Mouse (Mus musculus): ENCODE results near the gene P2rx7. TPM values are rescaled to one million over a fixed set of nuclear protein-coding genes. Genes with fewer than 3 reads are reported as not detected.

P2rx7 gene
- polyA plus RNA-seq, 1 experiment from 2014 or later = 1.3 TPM

- H3K27ac ChIP-seq (ENCODE audit: low read length) = no peak overlapping the region
- H3K4me1 ChIP-seq (ENCODE audit: control insufficient read depth, low read depth, low read length) = peaks cover 12% of the 10 kb centered on the region
- no peak overlapping the region for H3K4me2 ChIP-seq (ENCODE audit: low read depth, low read length)
- 59% methylated on average over 13 of the region's 13 CpGs for WGBS (ENCODE audit: insufficient replicate concordance)
- H3K36me3 ChIP-seq (ENCODE audit: control insufficient read depth, insufficient read depth) = no peaks in the 10 kb centered on the region
- H3K4me3 ChIP-seq (ENCODE audit: low read depth, low read length) = no peak overlapping the region
- H3K9ac ChIP-seq (ENCODE audit: low read depth, low read length) = no peak overlapping the region
- H3K27me3 ChIP-seq (ENCODE audit: control insufficient read depth, insufficient read depth, low read depth, low read length) = no peaks in the 10 kb centered on the region
- H3K9me3 ChIP-seq (replicated peaks; ENCODE audit: control insufficient read depth, low read length) = no peaks in the 10 kb centered on the region
- no peak for ATAC-seq (ENCODE audit: low read depth)
Measured at GRCm38 (mm10) chr5:122693431-122694207, 49.9 kb downstream of the P2rx7 start.

DNA sequence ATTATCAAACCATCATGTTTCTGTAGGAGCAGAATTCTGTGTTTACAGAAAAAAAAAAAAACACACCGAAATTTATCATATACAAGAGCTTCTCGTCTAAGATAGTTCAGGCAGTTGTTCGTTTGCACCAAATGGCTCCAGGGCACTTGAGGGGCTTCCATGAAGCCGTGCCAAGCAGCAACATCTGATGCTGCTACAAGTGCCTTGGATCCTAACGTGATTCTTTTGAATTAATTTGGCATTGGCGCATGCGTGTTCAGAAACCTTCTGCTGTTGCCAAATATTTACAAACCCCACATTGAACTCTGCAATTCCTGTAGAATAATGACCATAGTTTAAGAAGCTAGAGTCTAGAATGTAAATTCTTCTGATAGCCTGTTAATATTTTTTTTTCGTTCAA, 51.8 kb downstream of the P2rx7 start:
- H3K27ac ChIP-seq (ENCODE audit: low read length) = no peak overlapping the region
- H3K36me3 ChIP-seq (ENCODE audit: control insufficient read depth, insufficient read depth) = no peaks in the 10 kb centered on the region
- 74% methylated on average over 8 of the region's 8 CpGs for WGBS (ENCODE audit: insufficient replicate concordance)
- no peaks in the 10 kb centered on the region for H3K27me3 ChIP-seq (ENCODE audit: control insufficient read depth, insufficient read depth, low read depth, low read length)
- H3K4me2 ChIP-seq (ENCODE audit: low read depth, low read length) = no peak overlapping the region
- ATAC-seq (ENCODE audit: low read depth) = no peak
- H3K9me3 ChIP-seq (replicated peaks; ENCODE audit: control insufficient read depth, low read length) = no peaks in the 10 kb centered on the region
- H3K9ac ChIP-seq (ENCODE audit: low read depth, low read length) = no peak overlapping the region
- H3K4me1 ChIP-seq (ENCODE audit: control insufficient read depth, low read depth, low read length) = peaks cover 31% of the 10 kb centered on the region
- no peak overlapping the region for H3K4me3 ChIP-seq (ENCODE audit: low read depth, low read length)

DNA sequence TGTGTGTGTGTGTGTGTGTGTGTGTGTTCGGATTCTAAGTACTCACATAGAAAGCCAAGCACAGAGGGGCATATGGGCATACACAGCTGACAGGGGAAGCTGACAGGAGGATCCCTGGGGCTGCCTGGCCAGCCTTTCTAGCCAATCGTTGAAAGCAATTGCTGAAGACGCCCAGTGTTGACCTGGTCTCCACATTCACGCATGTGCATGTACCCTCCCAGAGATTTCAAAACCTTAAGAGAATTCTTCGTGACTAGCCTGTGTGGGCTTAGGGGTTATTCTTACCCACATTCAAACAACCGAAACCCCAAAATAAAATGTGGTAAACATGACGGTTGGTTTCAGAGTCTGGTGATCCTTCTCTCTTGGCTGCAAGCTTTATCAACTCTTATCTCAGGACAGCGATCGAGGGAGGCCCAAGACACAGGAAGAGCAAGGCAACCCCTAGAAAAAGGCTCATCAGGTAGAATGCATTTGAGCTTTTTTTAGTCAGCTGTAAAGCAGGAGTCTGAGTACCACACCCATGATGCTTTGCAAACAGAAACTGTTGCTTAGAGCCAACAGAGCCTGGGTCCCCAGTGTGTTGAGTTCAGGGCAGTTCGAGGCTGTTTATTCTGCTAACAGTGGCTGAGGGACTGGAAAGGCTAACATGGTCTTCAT, 54.5 kb downstream of the P2rx7 start:
- Histone ChIP-seq H3K27me3 (ENCODE audit: control insufficient read depth, insufficient read depth, low read depth, low read length) (no peaks in the 10 kb centered on the region), H3K4me2 (ENCODE audit: low read depth, low read length) (peak overlapping the region; percentile 41), H3K9ac (ENCODE audit: low read depth, low read length) (no peak overlapping the region), H3K36me3 (ENCODE audit: control insufficient read depth, insufficient read depth) (no peaks in the 10 kb centered on the region), H3K4me1 (ENCODE audit: control insufficient read depth, low read depth, low read length) (peaks cover 40% of the 10 kb centered on the region), H3K9me3 (replicated peaks; ENCODE audit: control insufficient read depth, low read length) (no peaks in the 10 kb centered on the region), H3K4me3 (ENCODE audit: low read depth, low read length) (no peak overlapping the region), H3K27ac (ENCODE audit: low read length) (peak overlapping the region; percentile 8; the same call in 1 of the 2 replicates)
- peak; percentile 28; the same call in 1 of the 2 replicates for ATAC-seq (ENCODE audit: low read depth)
- WGBS (ENCODE audit: insufficient replicate concordance) = 25% methylated on average over 10 of the region's 10 CpGs

GRCm38 (mm10) chr5:122698701-122699060, 55.0 kb downstream of the P2rx7 start:
- Histone ChIP-seq H3K4me2 (ENCODE audit: low read depth, low read length) (peak overlapping the region; percentile 41), H3K4me1 (ENCODE audit: control insufficient read depth, low read depth, low read length) (peaks cover 40% of the 10 kb centered on the region)

DNA sequence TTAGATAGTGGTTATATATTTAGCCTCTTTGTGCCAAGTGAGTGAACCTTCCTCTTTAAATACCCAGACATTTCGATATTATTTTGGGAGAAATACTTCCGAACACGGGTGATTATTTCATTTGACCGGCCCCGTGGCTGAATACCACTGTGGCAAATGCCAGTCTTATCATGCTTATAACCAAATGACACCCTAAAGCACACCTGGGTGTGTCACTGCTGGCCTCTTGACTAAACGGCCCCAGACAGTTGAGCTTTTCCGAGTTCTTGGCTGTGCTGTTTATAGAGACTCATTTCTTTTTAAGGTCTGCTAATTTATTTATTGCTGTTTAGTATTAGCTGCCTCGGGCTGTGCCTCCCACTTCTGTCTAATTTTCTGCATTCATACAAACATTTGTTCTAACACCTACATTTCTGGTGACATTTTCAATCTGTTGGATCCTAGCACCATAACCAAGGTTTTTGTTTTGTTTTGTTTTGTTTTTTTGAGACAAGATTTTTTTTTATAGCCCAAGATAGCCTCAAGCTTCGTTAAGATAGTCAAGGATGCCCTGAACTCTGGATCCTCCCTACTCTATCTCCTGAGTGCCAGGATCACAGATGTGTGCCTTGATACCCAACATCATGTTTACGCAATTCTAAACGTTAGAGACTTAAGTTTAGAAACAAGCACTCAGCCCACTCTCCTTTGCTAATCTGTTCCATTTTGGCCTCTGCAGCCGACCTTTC, 56.6 kb downstream of the P2rx7 start:
- H3K4me2 ChIP-seq (ENCODE audit: low read depth, low read length) = peak overlapping the region; percentile 53
- H3K4me3 ChIP-seq (ENCODE audit: low read depth, low read length) = 0 out of 2 replicates have a peak overlapping the region, but pooled peaks have one; percentile 10
- ATAC-seq (ENCODE audit: low read depth) = peak; percentile 69
- no peaks in the 10 kb centered on the region for H3K27me3 ChIP-seq (ENCODE audit: control insufficient read depth, insufficient read depth, low read depth, low read length)
- WGBS (ENCODE audit: insufficient replicate concordance) = 28% methylated on average over 12 of the region's 12 CpGs
- no peaks in the 10 kb centered on the region for H3K36me3 ChIP-seq (ENCODE audit: control insufficient read depth, insufficient read depth)
- peaks cover 44% of the 10 kb centered on the region for H3K4me1 ChIP-seq (ENCODE audit: control insufficient read depth, low read depth, low read length)
- H3K9me3 ChIP-seq (replicated peaks; ENCODE audit: control insufficient read depth, low read length) = no peaks in the 10 kb centered on the region
- peak overlapping the region; percentile 68 for H3K27ac ChIP-seq (ENCODE audit: low read length)
- no peak overlapping the region for H3K9ac ChIP-seq (ENCODE audit: low read depth, low read length)

More at GRCm38 (mm10) chr5:122698701-122699060, 55.0 kb downstream of the P2rx7 start:
- Histone ChIP-seq H3K9me3 (replicated peaks; ENCODE audit: control insufficient read depth, low read length) (no peaks in the 10 kb centered on the region), H3K27me3 (ENCODE audit: control insufficient read depth, insufficient read depth, low read depth, low read length) (no peaks in the 10 kb centered on the region), H3K9ac (ENCODE audit: low read depth, low read length) (no peak overlapping the region), H3K4me3 (ENCODE audit: low read depth, low read length) (no peak overlapping the region), H3K27ac (ENCODE audit: low read length) (peak overlapping the region; percentile 1; the same call in 1 of the 2 replicates), H3K36me3 (ENCODE audit: control insufficient read depth, insufficient read depth) (no peaks in the 10 kb centered on the region)
- 43% methylated on average over 9 of the region's 9 CpGs for WGBS (ENCODE audit: insufficient replicate concordance)
- no peak for ATAC-seq (ENCODE audit: low read depth)

- H3K4me1 ChIP-seq (ENCODE audit: control insufficient read depth, low read depth, low read length) = peaks cover 44% of the 10 kb centered on the region
- 12% methylated on average over 5 of the region's 5 CpGs for WGBS (ENCODE audit: insufficient replicate concordance)
- peak overlapping the region; percentile 68 for H3K27ac ChIP-seq (ENCODE audit: low read length)
- peak overlapping the region; percentile 53 for H3K4me2 ChIP-seq (ENCODE audit: low read depth, low read length)
- H3K9me3 ChIP-seq (replicated peaks; ENCODE audit: control insufficient read depth, low read length) = no peaks in the 10 kb centered on the region
- no peaks in the 10 kb centered on the region for H3K36me3 ChIP-seq (ENCODE audit: control insufficient read depth, insufficient read depth)
- no peak overlapping the region for H3K9ac ChIP-seq (ENCODE audit: low read depth, low read length)
- H3K4me3 ChIP-seq (ENCODE audit: low read depth, low read length) = 0 out of 2 replicates have a peak overlapping the region, but pooled peaks have one; percentile 10
- ATAC-seq (ENCODE audit: low read depth) = peak; percentile 65
- H3K27me3 ChIP-seq (ENCODE audit: control insufficient read depth, insufficient read depth, low read depth, low read length) = no peaks in the 10 kb centered on the region
Measured at GRCm38 (mm10) chr5:122700837-122701212, 57.1 kb downstream of the P2rx7 start.

DNA sequence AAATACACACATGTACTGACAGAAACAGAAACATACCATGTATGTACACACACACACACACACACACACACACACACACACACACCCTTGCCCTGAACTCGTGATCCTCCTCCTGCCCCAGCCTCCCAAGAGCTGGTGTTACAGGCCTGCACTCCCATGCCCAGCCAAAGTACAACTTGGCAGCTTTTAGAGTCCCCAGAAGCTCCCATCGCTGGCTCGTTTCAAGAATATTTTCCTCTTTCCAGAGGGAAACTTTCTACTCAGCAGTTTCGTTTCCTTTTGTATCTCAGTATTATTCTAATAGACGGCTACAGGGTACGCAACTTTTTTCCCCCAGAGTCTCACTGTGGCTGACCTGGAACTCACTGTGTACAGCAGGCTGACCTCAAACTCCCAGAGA, 58.4 kb downstream of the P2rx7 start:
- Histone ChIP-seq H3K4me1 (ENCODE audit: control insufficient read depth, low read depth, low read length) (peaks cover 48% of the 10 kb centered on the region), H3K9me3 (replicated peaks; ENCODE audit: control insufficient read depth, low read length) (no peaks in the 10 kb centered on the region), H3K4me2 (ENCODE audit: low read depth, low read length) (no peak overlapping the region), H3K4me3 (ENCODE audit: low read depth, low read length) (no peak overlapping the region), H3K27me3 (ENCODE audit: control insufficient read depth, insufficient read depth, low read depth, low read length) (no peaks in the 10 kb centered on the region), H3K9ac (ENCODE audit: low read depth, low read length) (no peak overlapping the region), H3K27ac (ENCODE audit: low read length) (0 out of 2 replicates have a peak overlapping the region, but pooled peaks have one; percentile 18), H3K36me3 (ENCODE audit: control insufficient read depth, insufficient read depth) (no peaks in the 10 kb centered on the region)
- 66% methylated on average over 6 of the region's 6 CpGs for WGBS (ENCODE audit: insufficient replicate concordance)
- ATAC-seq (ENCODE audit: low read depth) = no peak

GRCm38 (mm10) chr5:122703574-122703973, 59.9 kb downstream of the P2rx7 start:
- H3K36me3 ChIP-seq (ENCODE audit: control insufficient read depth, insufficient read depth) = no peaks in the 10 kb centered on the region
- H3K4me2 ChIP-seq (ENCODE audit: low read depth, low read length) = no peak overlapping the region
- H3K4me1 ChIP-seq (ENCODE audit: control insufficient read depth, low read depth, low read length) = peaks cover 52% of the 10 kb centered on the region
- H3K27ac ChIP-seq (ENCODE audit: low read length) = no peak overlapping the region
- no peaks in the 10 kb centered on the region for H3K9me3 ChIP-seq (replicated peaks; ENCODE audit: control insufficient read depth, low read length)
- H3K4me3 ChIP-seq (ENCODE audit: low read depth, low read length) = no peak overlapping the region
- H3K9ac ChIP-seq (ENCODE audit: low read depth, low read length) = no peak overlapping the region
- ATAC-seq (ENCODE audit: low read depth) = no peak
- 32% methylated on average over 2 of the region's 2 CpGs for WGBS (ENCODE audit: insufficient replicate concordance)
- no peaks in the 10 kb centered on the region for H3K27me3 ChIP-seq (ENCODE audit: control insufficient read depth, insufficient read depth, low read depth, low read length)
